Mouse (Mus musculus) adrenal gland, postnatal 25 days (tissue): ENCODE data around the gene Abcc4. TPM values are rescaled to one million over a fixed set of nuclear protein-coding genes. Genes with fewer than 3 reads are reported as not detected.
A peak's percentile ranks its signal among the peaks of the same experiment; 100 is the strongest.

Experiments
- DNase-seq: peaks from one replicate; pipeline ENCODE4 v3.0.0; 2021; ENCODE audit warnings: mixed read lengths
- total RNA-seq: library from RNA; stranded (reverse); gene quantifications from 2 replicates; pipeline ENCODE4 v1.2.3, GENCODE M21; 2021

The Abcc4 gene
- total RNA-seq, 1 experiment from 2014 or later = 21.1 TPM

DNA sequence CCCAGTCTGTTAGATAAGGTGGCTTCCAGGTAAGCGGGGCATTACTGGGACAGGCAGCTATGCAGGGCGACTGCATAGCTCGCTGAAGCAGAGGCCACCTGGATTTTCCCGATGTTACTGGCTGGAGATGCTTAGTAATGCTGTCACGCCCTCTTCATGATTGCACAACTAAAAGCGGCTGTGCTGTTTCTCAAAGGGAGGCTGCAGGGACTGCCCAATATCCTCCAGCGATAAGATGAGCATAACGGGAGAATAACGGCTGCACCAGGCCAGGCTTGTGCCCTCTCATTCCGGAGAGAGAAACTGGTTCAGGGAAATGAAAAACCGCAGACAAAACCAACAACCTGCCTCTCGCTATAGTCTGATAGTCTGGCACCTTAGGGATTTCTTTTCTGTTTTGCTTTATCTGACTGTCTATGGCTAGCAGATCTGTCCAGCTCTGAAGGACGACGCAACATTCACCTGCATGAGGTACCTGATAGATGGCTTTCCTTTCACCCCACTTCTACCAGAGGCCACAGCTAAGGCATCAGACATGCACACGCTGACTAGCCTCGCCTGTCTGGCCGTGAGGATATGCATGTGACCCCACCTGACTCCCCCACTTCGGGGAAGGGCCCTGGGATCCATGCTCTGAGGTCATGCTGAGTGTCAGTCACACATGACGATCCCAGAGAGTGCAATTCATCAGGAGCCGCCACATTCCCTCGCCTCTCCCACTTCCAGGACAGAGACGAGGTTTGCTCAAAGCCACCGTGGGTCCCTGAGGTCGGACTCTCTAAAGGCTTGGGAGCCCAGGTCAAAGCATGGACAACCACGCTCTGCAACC is 67.4 kb downstream of the Abcc4 start:
- no peak for DNase-seq

DNA sequence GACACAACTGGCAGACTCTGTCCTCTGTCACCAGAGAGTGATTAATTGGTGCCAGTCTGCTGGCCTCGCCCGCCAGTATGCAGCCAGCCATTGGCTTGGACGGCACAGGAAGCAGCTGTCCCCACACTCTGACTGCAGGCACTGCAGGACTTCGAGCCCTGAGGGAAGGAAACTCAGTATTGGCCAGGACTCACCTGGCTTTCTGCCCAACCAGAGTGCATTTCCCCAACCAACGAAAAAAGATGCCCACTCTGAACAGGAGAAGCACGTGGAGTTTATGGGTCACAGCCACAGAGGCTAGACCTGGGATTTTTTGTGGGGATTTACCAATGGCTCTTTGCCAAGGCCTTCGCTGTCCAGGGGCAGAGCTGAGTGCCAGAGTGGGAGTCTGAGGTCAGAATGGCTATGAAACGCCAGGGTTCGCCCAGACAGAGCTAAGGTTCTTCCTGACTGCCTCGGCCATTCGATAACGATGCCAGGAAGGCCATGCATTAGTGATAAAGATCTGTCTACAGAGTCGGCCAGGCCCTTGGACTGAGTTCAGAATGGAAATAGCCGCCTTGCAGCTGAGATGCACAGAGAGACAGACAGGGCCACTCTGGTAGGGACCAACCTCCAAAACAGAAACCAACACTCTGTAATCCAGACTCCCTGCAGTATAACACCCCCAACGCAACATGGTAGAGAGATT is 70.4 kb downstream of the Abcc4 start:
- peak; percentile 72 for DNase-seq

GRCm38 (mm10) chr14:118629649-118630048 is 76.4 kb downstream of the Abcc4 start:
- no peak for DNase-seq

DNA sequence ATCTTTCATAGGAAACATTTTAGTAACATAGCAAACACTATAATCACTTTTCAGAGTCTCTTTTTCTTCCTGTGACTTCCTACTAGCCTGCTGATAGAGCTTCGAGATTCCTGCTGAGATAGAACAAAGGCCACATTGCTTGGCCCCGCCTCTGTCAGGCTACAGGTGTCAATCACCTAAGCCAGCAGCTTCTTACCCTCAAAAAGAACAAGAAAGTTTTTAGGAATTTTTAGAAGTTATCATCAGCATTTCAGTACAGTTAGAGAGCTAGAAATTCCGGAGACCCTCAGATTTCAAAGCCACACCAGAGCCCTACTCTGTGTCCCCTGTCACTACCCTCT is 84.6 kb downstream of the Abcc4 start:
- no peak for DNase-seq

- DNase-seq = no peak
These were observed 85.1 kb downstream of the Abcc4 start for GRCm38 (mm10) chr14:118620773-118621448.

DNA sequence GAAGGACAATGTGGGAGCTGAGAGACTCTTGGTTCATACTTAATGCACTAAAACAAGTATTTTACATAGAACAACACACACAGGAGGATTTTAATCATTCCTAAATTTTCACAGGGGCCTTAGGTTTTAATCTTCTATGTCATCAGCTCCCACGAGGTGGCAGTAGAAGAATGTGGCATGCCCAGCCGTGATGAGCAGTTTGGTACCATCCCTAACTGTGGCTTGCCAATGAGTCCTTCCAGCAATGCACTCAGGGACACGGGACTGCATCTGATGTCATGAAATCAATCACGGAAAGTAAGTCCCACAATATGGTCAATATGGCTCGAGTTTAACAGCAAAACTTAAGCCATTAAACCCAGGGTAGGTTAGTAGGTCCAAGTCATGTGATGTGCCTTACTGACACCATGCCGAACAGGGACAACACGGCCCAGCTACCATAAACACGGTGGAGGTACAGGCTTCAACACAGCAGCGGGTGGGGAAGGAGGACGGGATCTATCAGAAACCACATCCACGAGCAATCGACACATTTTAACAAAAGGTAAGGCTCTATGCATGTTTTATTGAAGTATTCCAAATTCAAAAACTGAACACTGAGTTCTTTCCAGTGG is 89.2 kb downstream of the Abcc4 start:
- peak; percentile 57 for DNase-seq

DNA sequence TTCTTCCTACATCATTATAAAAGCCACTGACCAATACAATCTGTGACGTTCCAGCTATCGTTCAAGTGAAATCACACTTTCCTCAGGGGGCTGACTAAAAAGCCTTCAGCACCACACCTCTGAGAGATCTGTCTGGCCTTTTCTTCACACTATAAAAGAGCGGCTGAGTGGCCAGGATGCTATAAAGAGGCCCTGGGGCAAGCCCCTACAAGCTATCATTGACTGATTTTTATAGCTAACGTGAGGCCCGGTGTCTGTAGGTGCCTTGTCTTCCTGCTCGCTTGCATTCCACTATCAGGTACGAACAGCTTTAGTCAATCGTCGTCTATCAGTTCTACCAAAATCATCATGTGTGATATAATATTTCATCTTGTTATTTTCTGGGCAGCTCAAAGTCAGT is 92.3 kb downstream of the Abcc4 start:
- DNase-seq = no peak

DNA sequence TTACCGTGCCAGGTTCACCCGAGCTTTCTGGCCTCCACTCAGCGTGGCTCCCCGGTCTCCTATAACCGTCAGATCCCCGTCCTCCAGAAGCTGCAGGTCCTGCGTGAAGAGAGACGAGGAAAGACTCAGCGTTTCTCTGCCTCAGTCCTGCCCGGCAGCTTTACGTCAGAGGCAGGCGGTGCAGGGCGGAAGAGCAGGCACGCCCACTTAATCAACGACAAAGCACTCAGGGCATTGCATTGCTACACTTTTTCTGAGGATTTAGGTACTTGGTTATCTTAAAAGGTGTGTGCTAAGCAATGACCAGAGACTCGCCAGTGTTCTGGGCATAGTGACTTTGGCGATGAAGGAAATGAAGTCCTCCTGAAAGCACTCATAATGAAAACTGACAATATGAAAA is 94.3 kb downstream of the Abcc4 start:
- no peak for DNase-seq

DNA sequence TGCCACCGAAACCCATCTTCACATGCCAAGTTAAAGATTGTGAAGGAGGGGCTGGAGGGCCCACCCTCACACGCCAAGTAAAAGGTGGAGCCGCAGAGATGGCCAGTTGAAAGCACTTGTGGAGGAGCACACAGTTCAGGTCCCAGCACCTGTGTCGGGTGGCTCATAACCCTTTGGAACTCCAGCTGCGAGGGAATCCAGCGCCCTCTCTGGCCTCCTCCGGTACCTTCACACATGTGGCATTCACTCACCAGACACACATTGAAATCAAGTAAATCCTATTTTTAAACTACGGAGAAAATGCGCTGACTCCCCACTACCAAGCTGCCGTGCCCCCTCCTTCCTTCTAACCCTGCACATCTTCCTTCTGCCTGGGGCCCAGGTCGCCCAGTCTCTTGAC is 95.2 kb downstream of the Abcc4 start:
- no peak for DNase-seq

DNA sequence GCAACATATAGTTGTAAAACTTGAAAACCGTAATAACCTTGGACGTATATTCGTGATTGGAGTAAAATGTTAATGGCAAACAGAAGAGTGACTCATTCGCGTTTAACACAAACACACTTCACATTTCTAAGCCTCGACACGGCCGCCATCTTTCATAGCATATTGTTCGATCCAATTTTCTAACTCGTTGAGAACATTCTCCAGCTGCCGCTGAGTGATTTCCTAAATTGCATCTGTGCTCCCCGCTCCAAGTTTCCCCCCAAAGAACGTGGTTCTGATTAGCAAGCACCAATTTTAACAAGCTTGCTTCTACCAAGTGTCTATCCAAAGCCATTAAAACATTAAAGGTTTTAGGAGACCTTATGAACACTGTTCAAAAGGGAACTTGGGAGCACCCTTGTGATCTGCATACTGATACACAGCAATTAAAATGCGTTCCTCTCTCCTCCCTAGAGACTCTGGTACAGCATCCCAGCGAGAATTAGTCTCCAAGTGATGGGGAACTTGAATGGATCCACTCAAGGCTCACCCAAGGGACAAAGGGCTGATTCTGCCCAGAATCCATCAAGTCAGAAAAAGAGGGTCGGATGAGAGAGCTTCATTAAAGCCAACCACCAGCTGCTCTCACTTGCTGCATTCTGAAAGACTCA is 97.1 kb downstream of the Abcc4 start:
- no peak for DNase-seq

GRCm38 (mm10) chr14:118608317-118608716 is 97.7 kb downstream of the Abcc4 start:
- no peak for DNase-seq

DNA sequence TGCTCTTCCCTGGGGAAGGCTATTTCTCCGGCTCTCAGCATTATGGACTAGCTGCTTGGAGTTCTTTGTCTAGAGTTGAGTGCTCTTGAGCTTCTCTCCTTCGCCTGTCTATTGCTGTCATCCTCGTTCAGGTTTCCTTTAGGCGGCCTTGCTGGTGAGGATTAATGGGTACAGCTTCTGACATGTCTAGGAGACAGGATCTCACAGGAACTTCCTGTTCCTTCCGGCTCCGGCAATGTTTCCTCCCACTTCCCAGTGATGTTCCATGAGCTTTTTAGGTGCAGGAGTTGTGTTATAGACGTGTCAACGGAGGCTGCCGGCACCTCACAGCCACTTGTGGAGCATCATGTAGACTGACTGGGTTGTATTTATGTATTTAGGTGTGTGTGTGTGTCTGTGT is 99.5 kb downstream of the Abcc4 start:
- no peak for DNase-seq

DNA sequence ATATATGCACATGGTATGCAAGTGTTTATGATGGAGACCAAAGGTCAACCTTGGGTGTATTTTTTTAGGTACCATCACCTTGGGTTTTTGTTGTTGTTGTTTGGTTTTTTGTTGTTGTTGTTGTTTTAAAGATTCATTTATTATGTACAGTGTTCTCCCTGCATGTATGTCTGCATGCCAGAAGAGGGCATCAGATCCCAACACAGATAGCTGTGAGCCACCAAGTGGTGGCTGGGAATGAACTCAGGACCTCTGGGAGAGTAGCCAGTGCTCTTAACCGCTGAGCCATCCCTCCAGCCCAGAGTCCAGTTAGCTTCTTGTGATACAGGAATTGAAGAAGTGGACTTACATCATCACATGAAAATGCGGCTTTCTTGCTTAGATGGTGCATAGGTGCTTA is 101.1 kb downstream of the Abcc4 start:
- no peak for DNase-seq

- no peak for DNase-seq
These were observed 104.0 kb downstream of the Abcc4 start for GRCm38 (mm10) chr14:118602031-118602430.

GRCm38 (mm10) chr14:118600746-118601145 is 105.3 kb downstream of the Abcc4 start:
- no peak for DNase-seq

- DNase-seq = no peak
These were observed 107.3 kb downstream of the Abcc4 start for GRCm38 (mm10) chr14:118598757-118599156.

DNA sequence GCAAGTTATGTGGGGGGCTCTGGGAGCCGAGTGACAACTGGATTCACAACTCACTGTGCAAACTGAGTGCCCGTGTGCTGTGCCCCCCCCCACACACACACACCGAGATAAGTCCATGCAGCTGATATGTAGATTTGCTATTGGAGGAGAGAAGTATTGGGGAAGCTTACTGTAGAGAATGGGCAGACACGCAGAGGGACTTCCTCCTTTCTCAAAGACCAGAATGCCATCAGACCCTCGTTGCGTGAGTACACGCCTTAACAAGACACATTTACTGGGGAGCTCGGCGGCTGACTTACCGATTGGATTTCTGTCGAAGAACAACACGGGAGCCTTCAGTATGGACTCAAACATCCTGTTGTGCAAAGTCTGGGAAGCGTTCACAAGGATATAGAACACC is 111.6 kb downstream of the Abcc4 start:
- no peak for DNase-seq

- DNase-seq = peak; percentile 75
These were observed 114.3 kb downstream of the Abcc4 start for GRCm38 (mm10) chr14:118591477-118592403.

DNA sequence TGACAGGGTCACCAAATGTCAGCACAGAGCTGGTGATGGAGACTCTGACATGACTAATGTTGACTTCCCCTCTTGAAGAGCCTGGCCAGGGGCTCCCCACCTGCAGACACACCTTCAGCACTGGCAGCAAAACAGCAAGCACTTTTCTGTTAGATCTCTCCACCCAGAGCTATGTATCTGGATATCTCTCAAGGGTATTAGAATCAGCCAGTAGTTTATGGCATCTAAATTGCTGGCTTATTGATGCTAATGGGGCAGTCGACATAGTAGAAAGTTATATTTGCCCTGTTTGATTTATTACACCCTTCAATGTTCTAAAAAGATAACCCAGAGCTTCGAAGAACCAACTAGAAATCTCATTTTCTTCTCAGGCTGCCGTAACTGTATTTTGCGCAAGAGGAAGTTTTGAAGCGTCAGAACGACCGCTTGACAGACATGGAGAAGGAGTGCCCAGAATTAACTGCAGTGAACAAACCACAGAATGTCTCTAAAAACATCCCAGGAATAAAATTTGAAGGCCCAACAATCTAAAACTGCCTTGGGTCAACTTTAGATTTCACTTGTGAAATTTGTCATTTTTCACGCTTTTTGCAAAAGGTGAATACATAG is 123.6 kb downstream of the Abcc4 start:
- DNase-seq = no peak

GRCm38 (mm10) chr14:118581673-118582072 is 124.3 kb downstream of the Abcc4 start:
- DNase-seq = no peak
